Mouse (Mus musculus) yolk sac, embryonic 10.5 days (tissue): Measurements from ENCODE around the gene Hhat.
A peak's percentile ranks its signal among the peaks of the same experiment; 100 is the strongest.

Source experiments
- DNase-seq: peaks from one replicate; pipeline ENCODE4 v3.0.0-alpha.2; 2017; ENCODE audit warnings: low spot score

The Hhat gene

DNA sequence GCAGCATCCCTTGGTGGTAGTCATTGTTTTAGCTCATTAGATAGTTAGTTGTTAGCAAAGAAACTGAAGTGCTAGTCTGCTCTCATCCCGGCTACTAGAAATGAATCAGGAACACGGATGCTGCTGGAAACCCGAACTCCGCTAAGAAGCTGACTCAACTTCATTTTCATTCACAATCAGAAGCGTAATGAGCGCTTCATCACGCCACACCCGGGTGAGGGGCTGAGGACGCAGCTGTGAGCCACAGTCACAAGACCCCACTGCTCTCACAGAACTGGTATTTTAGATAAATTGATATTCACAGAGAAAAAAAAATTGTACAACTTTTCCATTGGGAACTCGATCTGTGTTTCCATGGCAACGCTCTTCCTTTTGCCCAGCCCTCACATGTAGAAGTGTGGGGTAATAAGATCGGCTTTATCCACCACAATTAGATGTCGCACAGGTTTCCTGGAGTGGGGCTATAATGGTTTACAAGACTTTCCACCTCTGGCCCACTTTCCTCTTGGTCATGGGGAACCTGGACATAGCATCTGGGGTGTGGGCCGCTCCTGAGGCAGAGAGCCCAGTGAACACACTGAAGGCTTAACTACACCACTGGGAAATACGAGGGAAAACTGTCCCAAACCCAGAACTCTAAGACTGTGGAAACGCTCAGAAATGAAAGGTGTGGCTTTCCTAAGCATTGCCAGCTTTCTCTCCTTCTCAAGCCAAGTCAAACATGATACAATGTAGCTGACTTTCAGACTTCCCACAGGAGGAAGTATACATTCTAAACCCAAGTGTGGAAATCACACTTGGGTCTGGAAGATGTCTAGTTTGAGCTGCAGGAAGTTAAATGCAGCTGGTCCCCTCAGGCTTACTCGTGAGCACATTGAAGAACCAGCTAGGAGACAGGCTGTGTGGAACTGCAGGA lies 14.3 kb upstream of the Hhat start:
- no peak for DNase-seq

DNA sequence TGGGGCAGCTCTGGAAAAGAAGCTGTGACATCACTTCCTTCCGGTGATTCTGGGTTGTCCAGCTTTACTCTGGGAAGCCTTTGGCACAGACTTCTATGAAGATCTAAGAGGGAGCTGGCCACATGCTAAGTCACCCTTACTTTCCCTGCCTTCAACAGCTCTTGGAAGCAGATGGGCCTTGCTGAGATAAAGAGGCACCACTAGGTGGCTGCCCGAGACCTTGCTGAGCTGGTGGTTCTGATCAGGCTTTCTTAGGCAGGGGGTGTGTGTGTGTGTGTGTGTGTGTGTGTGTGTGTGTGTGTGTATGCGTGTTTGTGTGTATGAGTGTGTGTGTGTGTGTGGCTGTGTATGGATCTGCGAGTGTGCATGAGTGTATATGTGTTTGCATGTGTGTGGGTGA lies 13.4 kb upstream of the Hhat start:
- peak; percentile 39 for DNase-seq

DNA sequence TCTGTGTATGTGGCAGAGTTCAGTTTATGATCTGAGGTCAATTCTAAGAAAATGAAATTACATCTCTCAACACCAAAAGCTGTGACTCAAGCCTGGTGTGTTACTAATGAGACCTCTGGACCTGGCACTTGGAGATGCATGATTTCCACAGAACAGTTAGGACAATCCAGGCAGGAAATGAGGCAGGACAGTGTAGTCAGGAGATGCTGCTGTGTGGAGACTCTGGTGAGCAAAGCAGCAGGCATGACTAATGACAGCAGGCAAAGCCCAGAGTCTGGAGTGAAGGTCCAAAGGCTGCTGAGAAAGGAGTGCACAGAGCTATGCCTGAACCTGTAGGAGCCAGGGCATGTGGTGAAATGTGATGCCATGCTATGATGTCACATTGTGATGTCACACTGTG lies 10.2 kb upstream of the Hhat start:
- no peak for DNase-seq

GRCm38 (mm10) chr1:192778869-192779514 lies 8.0 kb upstream of the Hhat start:
- DNase-seq = no peak

- no peak for DNase-seq
Observed at GRCm38 (mm10) chr1:192778206-192778605, 7.2 kb upstream of the Hhat start.

- no peak for DNase-seq
Observed at GRCm38 (mm10) chr1:192770130-192770494, 911 bp downstream of the Hhat start.

- DNase-seq = no peak
Observed at GRCm38 (mm10) chr1:192765531-192765930, 5.5 kb downstream of the Hhat start.

- no peak for DNase-seq
Observed at GRCm38 (mm10) chr1:192764547-192764946, 6.5 kb downstream of the Hhat start.

DNA sequence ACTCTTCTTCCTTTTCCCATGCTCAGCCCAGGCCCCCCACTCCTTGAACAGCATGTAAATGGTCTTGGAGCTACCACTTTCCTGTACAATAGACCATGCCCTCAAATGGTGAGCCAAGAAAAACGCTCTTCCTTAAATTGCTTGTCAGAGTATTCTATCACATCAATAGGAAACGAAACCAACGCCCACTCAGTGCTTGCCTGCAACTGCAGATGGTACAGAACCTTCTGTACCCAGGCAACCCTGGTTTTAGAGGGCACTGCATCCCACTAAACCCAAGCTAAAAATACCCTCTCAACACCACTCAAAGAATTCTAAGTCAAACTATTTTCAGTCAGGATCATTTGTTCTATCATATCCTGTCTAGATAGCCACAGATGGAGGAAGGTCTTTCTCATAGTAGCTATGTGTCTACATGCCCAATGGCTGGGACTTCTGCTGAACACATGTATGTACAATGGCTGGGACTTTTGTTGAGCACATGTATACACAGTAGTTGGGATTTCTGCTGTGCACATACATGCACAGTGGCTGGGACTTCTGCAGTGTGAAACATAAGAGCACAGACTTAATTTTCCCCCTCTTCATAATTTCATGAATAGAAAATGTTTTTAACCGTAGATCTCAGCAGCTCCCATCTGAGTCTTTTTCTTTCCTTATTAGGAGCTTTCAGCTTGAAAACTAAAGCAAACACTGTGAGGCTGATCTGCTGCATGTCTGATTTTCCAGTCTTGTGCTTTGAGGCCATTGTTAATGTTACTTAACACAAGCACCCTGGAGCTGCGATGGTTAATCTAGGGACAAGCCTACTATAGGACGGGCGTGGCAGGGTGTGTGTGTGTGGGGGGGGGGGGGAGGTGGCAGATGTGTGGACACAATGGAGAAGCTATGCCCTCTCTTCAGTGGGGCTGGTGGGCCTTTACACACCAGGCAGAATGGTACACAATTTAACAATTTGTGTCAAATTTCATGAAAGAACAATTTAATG lies 7.8 kb downstream of the Hhat start:
- no peak for DNase-seq

GRCm38 (mm10) chr1:192756674-192757073 lies 14.3 kb downstream of the Hhat start:
- no peak for DNase-seq

DNA sequence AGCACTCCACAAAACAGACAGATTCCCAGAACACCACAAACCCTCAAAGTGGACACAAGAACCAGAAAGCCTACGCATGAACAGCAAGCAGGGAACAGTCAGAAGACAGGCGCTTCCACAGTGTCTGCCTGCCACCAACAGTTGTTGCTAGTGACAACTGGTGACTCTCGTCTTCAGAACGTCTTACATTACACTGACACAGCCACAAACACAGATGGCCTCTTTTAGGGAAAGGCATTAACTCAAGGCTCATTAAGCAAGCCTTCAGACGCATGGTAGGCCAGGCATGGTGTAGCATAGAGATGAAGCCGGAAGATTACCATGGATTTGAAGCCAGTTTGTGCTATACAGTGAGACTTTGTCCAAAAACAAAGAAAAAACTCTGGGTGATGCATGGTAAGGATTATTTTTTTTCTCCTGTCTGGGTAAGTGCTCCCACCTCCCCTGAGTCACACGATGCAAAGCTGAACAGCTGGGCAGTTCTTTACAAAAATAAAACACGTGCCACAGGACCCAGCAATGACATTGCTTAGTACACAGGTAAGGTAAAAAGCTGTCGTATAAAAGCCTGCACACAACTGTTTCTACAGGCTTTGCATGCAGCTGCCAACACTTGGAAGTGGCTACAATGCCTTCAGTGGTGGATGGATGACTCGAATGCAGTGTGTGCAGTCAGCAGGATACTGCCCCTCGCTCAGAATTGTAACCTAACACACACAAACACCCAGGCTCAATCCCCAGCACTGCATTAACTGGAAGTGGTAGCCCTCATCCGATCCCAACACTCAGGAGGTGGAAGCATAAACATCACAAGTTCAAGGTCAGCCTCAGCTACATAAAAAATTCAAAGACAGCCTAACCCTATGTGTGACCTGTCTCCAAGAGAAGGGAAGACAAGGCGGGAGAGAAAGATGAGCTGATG lies 15.1 kb downstream of the Hhat start:
- DNase-seq = no peak

DNA sequence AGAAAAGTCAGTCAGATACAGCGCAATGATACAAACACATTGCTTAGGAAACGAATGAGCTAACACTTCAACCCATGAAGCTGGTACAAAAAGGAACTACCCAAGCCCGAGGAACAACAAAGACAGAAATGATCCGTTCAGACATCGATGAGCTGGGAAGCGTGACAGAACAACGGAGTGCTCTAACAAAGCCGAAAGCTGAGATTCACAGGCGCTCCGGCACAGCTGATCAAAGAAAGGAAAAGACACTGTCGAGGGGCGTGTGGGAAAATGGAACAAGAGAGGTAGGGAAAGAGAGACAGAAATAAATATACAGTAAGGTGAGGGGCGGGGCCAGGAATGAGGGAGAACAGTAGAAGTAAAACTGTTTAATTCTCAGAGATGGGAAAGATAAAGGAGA lies 15.8 kb downstream of the Hhat start:
- no peak for DNase-seq

GRCm38 (mm10) chr1:192754268-192754667 lies 16.8 kb downstream of the Hhat start:
- no peak for DNase-seq

- DNase-seq = no peak
Observed at GRCm38 (mm10) chr1:192752659-192753601, 18.1 kb downstream of the Hhat start.

DNA sequence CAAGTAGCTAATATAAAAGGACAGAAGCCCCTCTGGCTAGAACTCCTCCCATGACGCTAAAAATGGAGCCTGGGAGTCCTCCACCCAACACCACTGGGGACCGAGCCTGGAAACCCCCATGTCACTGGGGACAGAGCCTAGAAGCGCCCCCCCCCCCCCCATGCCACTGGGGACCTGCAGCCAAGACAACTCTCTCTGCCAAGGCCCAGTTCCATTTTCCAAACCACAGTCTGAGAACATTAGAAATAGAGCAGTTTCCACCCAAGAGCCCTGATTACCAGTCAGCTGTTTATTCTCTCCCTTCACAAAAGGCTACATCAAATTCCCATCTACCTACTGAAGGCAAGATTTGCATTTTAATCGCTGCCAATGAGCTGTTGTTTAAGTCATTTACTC lies 21.0 kb downstream of the Hhat start:
- DNase-seq = no peak

GRCm38 (mm10) chr1:192749270-192750041 lies 21.6 kb downstream of the Hhat start:
- no peak for DNase-seq

DNA sequence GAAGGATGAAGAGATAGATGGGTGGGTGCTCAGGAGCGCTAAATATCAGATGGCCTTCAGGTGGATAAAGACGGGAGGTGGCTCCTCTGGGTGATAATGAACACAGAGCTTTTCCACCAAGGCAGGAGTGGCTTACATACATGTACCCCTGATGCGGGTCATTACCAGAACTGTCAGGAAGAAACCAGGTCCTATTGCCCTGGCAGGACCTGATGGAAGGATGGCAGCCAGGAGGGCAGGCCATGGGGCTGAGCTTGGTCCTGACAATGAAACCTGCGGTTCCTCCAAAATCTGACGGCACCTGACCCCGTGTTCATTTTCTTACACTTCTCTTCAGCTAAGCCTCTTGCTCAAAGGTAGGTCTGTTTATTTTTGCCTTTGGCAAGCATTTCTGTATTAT lies 24.8 kb downstream of the Hhat start:
- no peak for DNase-seq

- peak; percentile 59 for DNase-seq
Observed at GRCm38 (mm10) chr1:192745240-192746101, 25.6 kb downstream of the Hhat start.
